Mouse (Mus musculus) kidney, adult 2 months (tissue): Measurements from ENCODE around the gene Usp49. TPM values are rescaled to one million over a fixed set of nuclear protein-coding genes. Genes with fewer than 3 reads are reported as not detected.

ENCODE experiments used
- DNase-seq: peaks from one replicate; pipeline ENCODE4 v3.0.0; 2021
- H3K27ac ChIP-seq: fragments of 200-500 bp; 2 replicates; pipeline ENCODE4 v1.5.1; 2012; ENCODE audit warnings: low read depth, low read length, control low read depth, inconsistent platforms; ENCODE audit not compliant: insufficient read depth
- H3K27me3 ChIP-seq: fragments of 200-500 bp; replicated peaks from 2 replicates; pipeline ENCODE4 v1.6.1; 2012; ENCODE audit warnings: mild to moderate bottlenecking, moderate library complexity, low read length, inconsistent platforms; ENCODE audit not compliant: control insufficient read depth, insufficient read depth
- H3K36me3 ChIP-seq: fragments of 200-500 bp; 2 replicates; pipeline ENCODE4 v1.6.1; 2012; ENCODE audit warnings: mild to moderate bottlenecking, moderate library complexity, low read length, inconsistent platforms; ENCODE audit not compliant: control insufficient read depth, insufficient read depth
- H3K4me1 ChIP-seq: fragments of 200-500 bp; 2 replicates; pipeline ENCODE4 v1.6.1; 2011; ENCODE audit warnings: low read length; ENCODE audit not compliant: control insufficient read depth, insufficient read depth
- H3K4me3 ChIP-seq: fragments of 200-500 bp; 2 replicates; pipeline ENCODE4 v1.5.1; 2011; ENCODE audit warnings: mild to moderate bottlenecking, low read depth, low read length, control low read depth; ENCODE audit not compliant: insufficient read depth
- CTCF ChIP-seq: fragments of 200-500 bp; conservative IDR thresholded peaks from 2 replicates; pipeline ENCODE4 v1.5.1; 2011; ENCODE audit warnings: low read depth, mild to moderate bottlenecking, control low read depth, low read length, moderate library complexity, mixed read lengths; ENCODE audit not compliant: insufficient read depth, insufficient read length
- POLR2A ChIP-seq: fragments of 200-500 bp; IDR thresholded peaks from one replicate; pipeline ENCODE4 v1.6.1; 2011; ENCODE audit warnings: low read depth, low read length, control low read depth
- WGBS: fragments of 180-500 bp; shearing (Covaris S2); methylation state at CpG from one replicate; pipeline ENCODE4 v1.1.7; 2018; 5-methylcytosine and 5-hydroxymethylcytosine counted together
- polyA plus RNA-seq: library from polyadenylated mRNA; depleted of rRNA; stranded (reverse); fragments of >200 nt; gene quantifications from 2 replicates; pipeline ENCODE4 v1.2.3, GENCODE M21; 2012

Usp49 gene
- polyA plus RNA-seq, 1 experiment, result 5.1 TPM

DNA sequence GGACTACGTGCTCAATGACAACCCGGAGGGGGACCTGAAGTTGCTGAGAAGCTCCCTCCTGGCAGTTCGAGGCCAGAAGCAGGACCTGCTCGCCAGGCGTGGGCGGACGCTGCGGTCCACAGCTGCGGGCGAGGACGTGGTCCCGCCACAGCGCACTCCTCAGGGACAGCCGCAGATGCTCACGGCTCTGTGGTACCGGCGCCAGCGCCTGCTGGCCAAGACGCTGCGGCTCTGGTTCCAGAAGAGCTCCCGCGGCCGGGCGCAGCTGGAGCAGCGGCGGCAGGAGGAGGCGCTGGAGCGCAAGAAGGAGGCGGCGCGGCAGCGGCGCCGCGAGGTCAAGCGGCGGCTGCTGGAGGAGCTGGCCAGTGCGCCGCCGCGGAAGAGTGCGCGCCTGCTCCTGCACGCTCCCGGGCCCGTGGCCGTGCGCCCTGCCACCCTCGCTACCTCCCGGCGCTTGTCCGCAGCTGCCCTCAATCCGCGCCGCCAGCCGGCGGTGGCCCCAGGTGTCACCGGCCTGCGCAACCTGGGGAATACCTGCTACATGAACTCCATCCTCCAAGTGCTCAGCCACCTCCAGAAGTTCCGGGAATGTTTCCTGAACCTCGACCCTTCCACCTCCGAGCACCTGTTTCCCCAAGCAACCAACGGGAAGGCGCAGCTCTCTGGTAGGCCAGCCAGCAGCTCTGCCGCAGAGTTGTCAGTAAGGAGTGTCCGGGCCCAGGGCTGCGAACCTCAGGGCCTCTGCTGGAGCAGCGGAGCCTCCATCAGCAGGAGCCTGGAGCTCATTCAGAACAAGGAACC, 42.0 kb downstream of the Usp49 start:
- TF ChIP-seq CTCF (no peak), POLR2A (no peak)
- 6% methylated on average over 68 of the region's 68 CpGs for WGBS
- H3K36me3 ChIP-seq, result no peaks in the 10 kb centered on the region
- peak; percentile 81 for DNase-seq
- H3K4me3 ChIP-seq, result peak overlapping the region; percentile 46
- H3K4me1 ChIP-seq, result peaks cover 3% of the 10 kb centered on the region; the same call in 1 of the 2 replicates
- H3K27me3 ChIP-seq, result no peaks in the 10 kb centered on the region
- H3K27ac ChIP-seq, result 0 out of 2 replicates have a peak overlapping the region, but pooled peaks have one; percentile 9

DNA sequence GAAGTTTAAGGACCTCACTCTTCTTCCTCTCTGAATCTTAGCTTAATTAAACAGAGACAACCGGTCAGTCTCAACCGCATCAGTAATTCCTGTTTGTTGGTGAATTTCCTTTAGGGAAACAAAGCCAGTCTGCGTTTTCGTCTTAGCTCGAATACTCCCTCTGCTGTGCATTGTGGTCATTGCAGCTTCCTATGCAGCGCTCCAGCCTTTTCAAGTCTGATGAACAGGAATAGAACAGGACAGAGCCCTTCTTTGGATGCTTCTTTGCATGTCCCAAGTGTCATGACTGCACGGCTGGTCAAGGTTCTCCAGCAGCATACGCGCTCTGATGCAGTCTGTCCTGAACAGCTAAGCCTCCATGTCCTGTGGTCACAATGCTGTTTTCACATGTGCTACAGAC, 46.1 kb downstream of the Usp49 start:
- TF ChIP-seq POLR2A, result no peak
- TF ChIP-seq CTCF, result peak; percentile 88
- Histone ChIP-seq H3K27me3 (no peaks in the 10 kb centered on the region), H3K4me1 (peaks cover 3% of the 10 kb centered on the region; the same call in 1 of the 2 replicates), H3K36me3 (no peaks in the 10 kb centered on the region), H3K4me3 (no peak overlapping the region), H3K27ac (no peak overlapping the region)
- 17% methylated on average over 9 of the region's 9 CpGs for WGBS
- DNase-seq, result peak; percentile 76

- Histone ChIP-seq H3K36me3 (no peaks in the 10 kb centered on the region), H3K4me3 (no peak overlapping the region), H3K27me3 (no peaks in the 10 kb centered on the region), H3K27ac (no peak overlapping the region), H3K4me1 (no peaks in the 10 kb centered on the region)
- 45% methylated on average over 5 of the region's 5 CpGs for WGBS
- no peak for TF ChIP-seq POLR2A
- TF ChIP-seq CTCF, result no peak
- DNase-seq, result no peak
Measured at GRCm38 (mm10) chr17:47678238-47678637, 47.7 kb downstream of the Usp49 start.

DNA sequence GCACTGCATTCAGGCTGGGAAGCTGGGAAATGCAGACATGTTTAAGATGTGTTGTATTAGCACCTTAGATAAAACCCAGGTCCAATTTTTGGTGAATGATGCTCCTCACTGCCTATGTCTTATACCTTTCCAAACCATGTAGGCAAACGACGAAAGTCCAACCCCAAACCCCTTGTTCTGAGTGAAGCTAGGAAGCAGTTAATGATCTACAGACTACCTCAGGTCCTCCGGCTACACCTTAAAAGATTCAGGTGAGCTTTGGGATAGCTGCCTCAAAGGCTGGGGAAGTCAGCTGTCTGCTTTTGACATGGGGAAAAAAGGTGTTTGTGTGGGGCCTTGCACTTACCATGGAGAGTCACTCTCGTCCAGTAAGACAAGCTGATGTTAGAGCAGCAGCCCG, 48.2 kb downstream of the Usp49 start:
- H3K4me3 ChIP-seq, result no peak overlapping the region
- no peaks in the 10 kb centered on the region for H3K4me1 ChIP-seq
- 49% methylated on average over 5 of the region's 5 CpGs for WGBS
- TF ChIP-seq CTCF (no peak), POLR2A (no peak)
- no peaks in the 10 kb centered on the region for H3K27me3 ChIP-seq
- no peaks in the 10 kb centered on the region for H3K36me3 ChIP-seq
- no peak for DNase-seq
- H3K27ac ChIP-seq, result no peak overlapping the region

- WGBS, result 80% methylated on average over 4 of the region's 4 CpGs
Measured at GRCm38 (mm10) chr17:47682836-47683235, 52.3 kb downstream of the Usp49 start.

DNA sequence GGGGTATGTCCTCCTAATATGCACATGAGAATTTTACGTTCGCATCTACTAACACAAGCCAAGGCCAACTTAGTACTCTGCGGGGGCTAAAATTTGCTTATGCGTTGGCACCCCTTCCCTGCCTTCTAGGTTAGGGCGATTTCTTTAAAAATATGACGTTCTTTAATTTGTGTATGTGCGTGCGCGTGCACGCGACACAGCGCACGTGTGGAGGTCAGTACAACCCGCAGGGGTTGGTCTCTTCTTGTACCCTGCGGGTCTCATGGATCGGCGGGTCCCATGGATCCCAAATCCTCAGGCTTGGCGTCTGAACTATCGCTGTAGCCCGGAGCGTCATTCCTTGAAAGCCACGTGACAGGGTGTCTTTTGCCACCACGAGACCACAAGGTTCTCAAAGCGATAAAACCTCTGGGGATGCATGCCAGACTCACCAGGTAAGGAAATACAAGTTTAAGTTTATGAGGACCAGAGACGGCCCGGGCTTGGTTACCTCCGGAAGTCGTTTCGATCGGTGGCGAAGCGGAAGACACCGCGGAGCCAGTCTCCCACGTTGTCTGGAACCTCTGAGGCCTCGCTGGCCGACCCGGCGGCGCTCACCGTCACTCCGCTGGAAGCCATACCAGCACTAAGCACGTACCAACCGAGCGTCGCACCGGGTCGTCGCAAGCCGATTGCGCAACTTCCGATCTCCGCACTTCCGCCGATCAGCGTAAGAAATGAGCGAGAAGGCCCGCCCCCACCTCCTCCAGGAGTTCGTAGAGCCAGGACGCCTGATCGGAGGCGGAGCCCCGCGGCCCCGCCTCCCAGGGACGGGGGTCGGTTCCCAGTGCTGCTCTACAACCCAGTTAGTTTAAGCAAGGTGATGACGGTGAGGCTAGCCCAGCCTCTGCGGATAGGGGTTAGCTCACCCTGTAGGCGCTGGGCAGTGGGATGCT, 57.2 kb downstream of the Usp49 start:
- Histone ChIP-seq H3K4me3 (peak overlapping the region; percentile 77), H3K27me3 (no peaks in the 10 kb centered on the region), H3K36me3 (no peaks in the 10 kb centered on the region), H3K27ac (peak overlapping the region; percentile 37; the same call in 1 of the 2 replicates), H3K4me1 (peaks cover 7% of the 10 kb centered on the region; the same call in 1 of the 2 replicates)
- WGBS, result under 1% methylated on average over 70 of the region's 70 CpGs
- DNase-seq, result peak; percentile 98
- TF ChIP-seq POLR2A (peak; percentile 62), CTCF (no peak)

More at GRCm38 (mm10) chr17:47682836-47683235, 52.3 kb downstream of the Usp49 start:
- peaks cover 4% of the 10 kb centered on the region; the same call in 1 of the 2 replicates for H3K4me1 ChIP-seq
- no peak for TF ChIP-seq CTCF
- no peak for TF ChIP-seq POLR2A
- no peak overlapping the region for H3K27ac ChIP-seq
- no peaks in the 10 kb centered on the region for H3K27me3 ChIP-seq
- no peak for DNase-seq
- H3K4me3 ChIP-seq, result no peak overlapping the region
- no peaks in the 10 kb centered on the region for H3K36me3 ChIP-seq

- H3K27me3 ChIP-seq, result no peaks in the 10 kb centered on the region
- H3K4me3 ChIP-seq, result peak within 1 kb of the TSS; percentile 77
- H3K27ac ChIP-seq, result peak within 1 kb of the TSS; percentile 37; the same call in 1 of the 2 replicates
- H3K36me3 ChIP-seq, result no peaks in the 10 kb centered on the region
- H3K4me1 ChIP-seq, result peaks cover 7% of the 10 kb centered on the region; the same call in 1 of the 2 replicates
- 0% methylated on average over 9 of the region's 9 CpGs for WGBS
- TF ChIP-seq POLR2A (no peak), CTCF (no peak)
- no peak for DNase-seq
Measured at GRCm38 (mm10) chr17:47688344-47688607, 57.8 kb downstream of the Usp49 start, which contains the start of gene Tomm6. Gene Tomm6, minus strand, starts transcription at chr17:47688386.
